Mouse (Mus musculus) olfactory bulb, adult 2 months (tissue): ENCODE measurements around the gene Paqr8.

Experiments used
- CTCF ChIP-seq: fragments of 200-500 bp; IDR thresholded peaks from 2 replicates; pipeline ENCODE4 v1.5.1; 2012; ENCODE audit warnings: low read depth, mild to moderate bottlenecking, low read length, moderate library complexity; ENCODE audit not compliant: insufficient read depth
- POLR2A ChIP-seq: fragments of 200-500 bp; IDR thresholded peaks from 2 replicates; pipeline ENCODE4 v1.6.1; 2012; ENCODE audit warnings: mild to moderate bottlenecking, low read depth, low read length, moderate library complexity; ENCODE audit not compliant: insufficient read depth

- TF ChIP-seq CTCF (no peak), POLR2A (no peak)
These were observed 15.7 kb downstream of the Paqr8 start for GRCm38 (mm10) chr1:20906128-20906515.
